Mouse (Mus musculus): ENCODE measurements around the gene Foxa1.

- no peak for TF ChIP-seq NANOG (IDR thresholded peaks at IDR 0.05; ENCODE audit: borderline replicate concordance, low read length)
- peak; percentile 59 for TF ChIP-seq CTCF (conservative IDR thresholded peaks at IDR 0.05; ENCODE audit: low read length)
- no peak for TF ChIP-seq POU5F1 (IDR thresholded peaks at IDR 0.05; ENCODE audit: borderline replicate concordance, low read length)
Measured at GRCm38 (mm10) chr12:57544641-57545370, 1.9 kb downstream of the Foxa1 start.

All from E14TG2a.4 (cell line).